Comparison of ENCODE assay signal across 7 mouse cellular contexts in genomic region chr5:121191584-121191906, GRCm38 (mm10). TPM values are rescaled to one million over a fixed set of nuclear protein-coding genes. Genes with fewer than 3 reads are reported as not detected.
DNase-seq lines count a peak whose midpoint lies in the region; ATAC-seq and TF ChIP-seq lines count a peak whose summit lies in the region.

No protein-coding gene starts in this region.

- H3K9me3 ChIP-seq in forebrain, embryonic 13.5 days (replicated peaks), result no peaks in the 10 kb centered on the region
- no peaks in the 10 kb centered on the region for H3K9me3 ChIP-seq in liver, embryonic 14.5 days (ENCODE audit: control insufficient read depth, low read length)

- no peak for TF ChIP-seq CTCF in testis, adult 2 months (IDR thresholded peaks at IDR 0.05; ENCODE audit: control insufficient read depth, insufficient read depth, insufficient replicate concordance, low read depth, low read length)
- TF ChIP-seq CTCF in liver, embryonic 14.5 days (IDR thresholded peaks at IDR 0.05; ENCODE audit: low read depth), result no peak

- no peak for TF ChIP-seq POLR2A in testis, adult 2 months (IDR thresholded peaks at IDR 0.05; ENCODE audit: control insufficient read depth, low read depth, low read length)

- TF ChIP-seq EP300 in liver, embryonic 14.5 days (IDR thresholded peaks at IDR 0.05; ENCODE audit: low read depth), result no peak

- no peaks in the 10 kb centered on the region for H3K36me3 ChIP-seq in testis, adult 2 months (ENCODE audit: control insufficient read depth, insufficient read depth, low read length)
- H3K36me3 ChIP-seq in forebrain, embryonic 13.5 days (ENCODE audit: poor library complexity, severe bottlenecking), result no peaks in the 10 kb centered on the region
- no peaks in the 10 kb centered on the region for H3K36me3 ChIP-seq in liver, embryonic 14.5 days (replicated peaks; ENCODE audit: control insufficient read depth, insufficient read depth, low read depth)

- peaks cover 9% of the 10 kb centered on the region for H3K4me1 ChIP-seq in testis, adult 2 months (ENCODE audit: control insufficient read depth, insufficient read depth, low read length)
- H3K4me1 ChIP-seq in forebrain, embryonic 13.5 days, result peaks cover 42% of the 10 kb centered on the region
- peaks cover 39 to 52% of the 10 kb centered on the region in 2 experiments for H3K4me1 ChIP-seq in liver, embryonic 14.5 days (replicated peaks; ENCODE audit: control insufficient read depth in 2 of 2, insufficient read depth in 2 of 2, low read length in 1 of 2)

- WGBS in forebrain, embryonic 13.5 days, result 6% methylated on average over 17 of the region's 17 CpGs
- 12% methylated on average over 17 of the region's 17 CpGs for WGBS in liver, embryonic 14.5 days (ENCODE audit: insufficient replicate concordance)

- no peaks in the 10 kb centered on the region for H3K27me3 ChIP-seq in testis, adult 2 months (ENCODE audit: control insufficient read depth, insufficient read depth, low read length)
- peaks cover 8% of the 10 kb centered on the region; the same call in 1 of the 2 replicates for H3K27me3 ChIP-seq in forebrain, embryonic 13.5 days
- H3K27me3 ChIP-seq in liver, embryonic 14.5 days (ENCODE audit: control insufficient read depth, insufficient read depth, low read length), result no peaks in the 10 kb centered on the region

- peak overlapping the region; percentile 54; the same call in 1 of the 2 replicates for H3K27ac ChIP-seq in testis, adult 2 months (ENCODE audit: control insufficient read depth, insufficient read depth, low read depth, low read length)
- H3K27ac ChIP-seq in forebrain, embryonic 13.5 days, result peak overlapping the region; percentile 81
- peak overlapping the region; percentile 80 for H3K27ac ChIP-seq in liver, embryonic 14.5 days

- peak overlapping the region; percentile 93 for H3K9ac ChIP-seq in forebrain, embryonic 13.5 days
- peak overlapping the region; percentile 85 for H3K9ac ChIP-seq in liver, embryonic 14.5 days (replicated peaks)

- H3K4me2 ChIP-seq in forebrain, embryonic 13.5 days, result peak overlapping the region; percentile 89
- H3K4me2 ChIP-seq in liver, embryonic 14.5 days (ENCODE audit: low read depth), result peak overlapping the region; percentile 86

- H3K4me3 ChIP-seq in testis, adult 2 months (ENCODE audit: control insufficient read depth, low read depth, low read length), result peak overlapping the region; percentile 88
- peak overlapping the region; percentile 96 for H3K4me3 ChIP-seq in forebrain, embryonic 13.5 days
- H3K4me3 ChIP-seq in liver, embryonic 14.5 days (ENCODE audit: insufficient read depth in 1 of 2, low read depth in 2 of 2, low read length in 2 of 2), result peak overlapping the region; percentile 83 to 99

- peak; percentile 66; the same call in 1 of the 2 replicates for ATAC-seq in forebrain, embryonic 13.5 days
- peak; percentile 30 for ATAC-seq in liver, embryonic 14.5 days (ENCODE audit: insufficient read depth)
- no peak for ATAC-seq in granulocyte monocyte progenitor cell, adult 5-6 weeks (replicated peaks; ENCODE audit: poor library complexity, severe bottlenecking)

- no peak for DNase-seq in testis, postnatal 14 days (ENCODE audit: low spot score)
- no peak for DNase-seq in liver, embryonic 14.5 days (ENCODE audit: low read depth in 3 of 3, low spot score in 3 of 3)
- DNase-seq in adrenal gland, postnatal 25 days, result no peak
- DNase-seq in frontal cortex, adult 2 months (ENCODE audit: extremely low spot score in 1 of 2, low spot score in 1 of 2), result no peak

RNA-seq across cellular contexts. Expression of gene Ptpn11, which starts 0.3 kb away (rescaled TPM):
- 6.2 and 6.9 TPM in 2 replicates for polyA plus RNA-seq in testis, adult 2 months (2012; rRNA removed)
- 27.8 and 28.4 TPM in 2 replicates for polyA plus RNA-seq in forebrain, embryonic 13.5 days (2015; fragmentation: Nextera tagmentation; extraction: Ambion mirVana)
- 10.4 and 13.7 TPM in 2 replicates for polyA plus RNA-seq in liver, embryonic 14.5 days (2012; rRNA removed)
- polyA plus RNA-seq in liver, embryonic 14.5 days (2014; fragmentation: Nextera tagmentation; extraction: Ambion mirVana), result 10.0 and 11.5 TPM in 2 replicates
- 29.7 and 33.6 TPM in 2 replicates for total RNA-seq in granulocyte monocyte progenitor cell, adult 5-6 weeks (2014; fragmentation: Nextera tagmentation)
- 44.8 and 45.8 TPM in 2 replicates for total RNA-seq in granulocyte monocyte progenitor cell, adult 5-6 weeks (2017)
- 92.7 and 98.6 TPM in 2 replicates for total RNA-seq in adrenal gland, postnatal 25 days (2021)
- polyA plus RNA-seq in frontal cortex, adult 2 months (2012; rRNA removed), result 63.8 and 64.8 TPM in 2 replicates

RNA-seq across cellular contexts. Expression of gene Rpl6, which starts 12.7 kb away (rescaled TPM):
- 84.3 and 103 TPM in 2 replicates for polyA plus RNA-seq in testis, adult 2 months (2012; rRNA removed)
- 466 and 500 TPM in 2 replicates for polyA plus RNA-seq in forebrain, embryonic 13.5 days (2015; fragmentation: Nextera tagmentation; extraction: Ambion mirVana)
- 403 and 658 TPM in 2 replicates for polyA plus RNA-seq in liver, embryonic 14.5 days (2012; rRNA removed)
- polyA plus RNA-seq in liver, embryonic 14.5 days (2014; fragmentation: Nextera tagmentation; extraction: Ambion mirVana), result 477 and 488 TPM in 2 replicates
- 2,241 and 2,395 TPM in 2 replicates for total RNA-seq in granulocyte monocyte progenitor cell, adult 5-6 weeks (2014; fragmentation: Nextera tagmentation)
- total RNA-seq in granulocyte monocyte progenitor cell, adult 5-6 weeks (2017), result 1,241 and 1,301 TPM in 2 replicates
- 923 and 949 TPM in 2 replicates for total RNA-seq in adrenal gland, postnatal 25 days (2021)
- polyA plus RNA-seq in frontal cortex, adult 2 months (2012; rRNA removed), result 384 and 411 TPM in 2 replicates

RNA-seq across cellular contexts. Expression of gene Hectd4, which starts 28.5 kb away (rescaled TPM):
- polyA plus RNA-seq in testis, adult 2 months (2012; rRNA removed), result 41.3 and 41.8 TPM in 2 replicates
- 12.6 and 13.4 TPM in 2 replicates for polyA plus RNA-seq in forebrain, embryonic 13.5 days (2015; fragmentation: Nextera tagmentation; extraction: Ambion mirVana)
- polyA plus RNA-seq in liver, embryonic 14.5 days (2012; rRNA removed), result 15.8 and 16.1 TPM in 2 replicates
- polyA plus RNA-seq in liver, embryonic 14.5 days (2014; fragmentation: Nextera tagmentation; extraction: Ambion mirVana), result 11.1 and 11.2 TPM in 2 replicates
- total RNA-seq in granulocyte monocyte progenitor cell, adult 5-6 weeks (2014; fragmentation: Nextera tagmentation), result 26.2 and 28.1 TPM in 2 replicates
- total RNA-seq in granulocyte monocyte progenitor cell, adult 5-6 weeks (2017), result 12.8 and 14.1 TPM in 2 replicates
- 29.8 and 35.7 TPM in 2 replicates for total RNA-seq in adrenal gland, postnatal 25 days (2021)
- polyA plus RNA-seq in frontal cortex, adult 2 months (2012; rRNA removed), result 70.9 and 77.4 TPM in 2 replicates
